Mouse (Mus musculus): ENCODE results near the gene Wwc2. TPM values are rescaled to one million over a fixed set of nuclear protein-coding genes. Genes with fewer than 3 reads are reported as not detected.

Gene Wwc2
- polyA plus RNA-seq, 1 experiment from 2014 or later, result 5.6 TPM

DNA sequence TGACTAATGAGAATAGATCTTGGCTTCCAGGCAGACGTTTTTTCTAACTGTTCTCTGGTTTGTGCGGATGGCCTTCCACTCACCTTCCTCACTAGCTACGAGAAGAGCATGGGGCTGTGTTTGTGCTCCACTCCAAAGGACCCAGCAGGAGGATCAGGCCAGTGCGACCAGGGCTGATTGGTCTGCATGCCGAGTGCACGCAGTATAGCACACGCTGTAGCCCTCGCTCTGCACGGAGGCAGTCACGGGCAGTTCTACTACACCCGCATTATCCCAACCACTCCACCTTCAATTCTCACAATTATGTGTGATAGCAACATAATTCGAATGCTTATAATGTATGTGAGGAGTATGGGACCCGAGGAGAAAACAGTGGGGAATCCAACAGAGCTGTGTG lies 99.9 kb downstream of the Wwc2 start:
- Histone ChIP-seq H3K4me3 (ENCODE audit: inconsistent target) (no peak overlapping the region), H3K36me3 (ENCODE audit: inconsistent target) (no peaks in the 10 kb centered on the region), H3K79me2 (ENCODE audit: inconsistent target) (no peaks in the 10 kb centered on the region), H3K27ac (no peak overlapping the region)
- 95% methylated on average over 11 of the region's 13 CpGs for WGBS (ENCODE audit: missing documents)

DNA sequence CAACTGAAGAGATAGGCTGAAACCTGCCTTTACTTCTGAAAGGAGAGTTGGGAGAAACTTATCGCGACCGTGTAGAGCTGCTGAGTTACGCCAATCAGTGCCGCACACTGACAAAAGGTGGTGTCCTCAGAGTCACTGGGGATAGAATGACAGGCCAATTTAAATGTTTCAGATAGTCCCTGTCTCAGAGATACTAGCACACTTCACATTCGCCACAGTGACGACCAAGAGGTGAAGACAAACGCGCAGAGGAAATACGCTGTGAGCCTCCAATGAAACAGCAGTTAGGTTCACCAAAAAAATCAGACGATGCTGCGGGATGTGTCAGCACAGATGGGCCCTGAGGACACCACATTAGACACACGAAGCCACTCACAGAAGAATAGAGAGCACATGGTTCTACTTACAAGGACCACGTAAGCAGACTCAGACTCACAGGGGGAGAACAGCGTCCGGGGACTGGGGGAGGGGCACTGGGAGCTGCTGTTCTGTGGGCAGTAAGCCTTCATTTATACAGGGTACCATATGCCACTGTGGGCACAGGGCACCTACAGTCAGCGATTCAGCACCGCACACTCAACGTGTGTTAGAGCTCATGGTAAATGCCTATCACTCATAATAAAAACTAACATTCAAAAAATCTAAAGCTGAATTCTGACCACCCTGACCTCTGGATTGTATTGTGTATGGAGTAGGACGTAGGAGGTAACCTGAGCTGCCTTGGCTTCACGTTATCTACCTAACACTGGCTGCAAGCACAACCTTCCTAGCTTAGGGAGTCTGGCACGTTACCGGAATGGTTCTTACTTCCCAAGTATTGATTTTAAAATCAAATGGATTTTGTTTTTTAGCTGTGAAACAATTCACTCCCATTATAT lies 100.5 kb downstream of the Wwc2 start:
- no peaks in the 10 kb centered on the region for H3K79me2 ChIP-seq (ENCODE audit: inconsistent target)
- WGBS (ENCODE audit: missing documents), result 96% methylated on average over 23 of the region's 23 CpGs
- no peak overlapping the region for H3K4me3 ChIP-seq (ENCODE audit: inconsistent target)

DNA sequence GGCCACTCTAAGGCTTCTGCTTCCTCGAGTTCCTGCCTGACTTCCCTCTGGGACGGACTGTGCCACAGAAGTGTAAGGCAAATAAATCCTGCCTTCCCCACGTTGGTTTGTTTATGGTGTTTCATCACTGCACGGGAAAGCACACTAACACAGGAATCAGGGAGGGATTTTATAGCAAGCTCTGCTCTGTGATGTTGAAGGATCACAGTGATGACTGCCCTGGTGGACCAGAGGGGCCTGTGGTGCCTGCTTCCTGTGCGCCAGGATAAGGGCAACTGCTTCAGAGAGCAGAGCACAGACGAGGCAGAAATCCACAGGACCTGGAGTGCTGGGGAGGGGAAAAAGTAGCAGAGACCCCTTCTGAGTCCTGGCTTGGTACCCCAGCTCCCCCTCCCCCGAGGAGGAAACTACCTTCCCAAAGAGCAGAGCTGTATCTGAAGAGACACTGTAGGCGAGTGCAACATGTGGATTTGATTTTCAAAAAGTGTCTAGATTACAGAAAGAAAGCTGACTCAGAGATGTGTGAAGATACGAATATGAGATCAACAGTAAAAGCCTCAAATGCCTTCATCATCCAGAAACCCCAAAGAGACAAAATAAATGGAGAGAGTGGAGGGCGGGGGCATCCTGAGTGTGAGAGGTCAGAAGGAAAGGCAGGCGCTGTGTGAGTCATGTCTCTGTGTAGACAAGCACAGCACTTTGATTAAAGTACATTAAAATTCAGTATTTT lies 101.7 kb downstream of the Wwc2 start:
- no peak overlapping the region for H3K27ac ChIP-seq
- WGBS (ENCODE audit: missing documents), result 89% methylated on average over 11 of the region's 11 CpGs
- no peaks in the 10 kb centered on the region for H3K79me2 ChIP-seq (ENCODE audit: inconsistent target)
- H3K36me3 ChIP-seq (ENCODE audit: inconsistent target), result no peaks in the 10 kb centered on the region
- H3K4me3 ChIP-seq (ENCODE audit: inconsistent target), result no peak overlapping the region

More for the DNA sequence above, 100.5 kb downstream of the Wwc2 start:
- Histone ChIP-seq H3K36me3 (ENCODE audit: inconsistent target) (no peaks in the 10 kb centered on the region), H3K27ac (no peak overlapping the region)

DNA sequence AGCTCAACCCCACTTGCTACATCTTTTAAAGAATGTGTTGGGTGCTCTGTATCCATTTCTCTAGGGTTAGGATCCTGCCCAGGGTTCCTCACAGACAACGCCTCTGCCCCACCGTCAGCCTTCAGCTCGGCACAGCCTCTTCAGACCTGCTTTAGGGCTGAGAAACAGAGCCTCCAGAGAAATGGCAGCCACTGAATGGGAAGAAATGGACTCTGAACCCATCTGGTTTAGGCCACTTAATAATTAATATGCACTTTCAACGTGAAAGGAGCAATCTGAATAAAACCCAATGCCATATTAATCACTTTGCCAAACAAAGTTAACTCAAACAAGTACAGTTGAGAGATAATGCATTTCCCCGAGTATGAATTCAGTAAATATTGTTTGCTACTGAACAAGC lies 106.4 kb downstream of the Wwc2 start:
- no peaks in the 10 kb centered on the region for H3K36me3 ChIP-seq (ENCODE audit: inconsistent target)
- 96% methylated on average over 5 of the region's 5 CpGs for WGBS (ENCODE audit: missing documents)
- no peaks in the 10 kb centered on the region for H3K79me2 ChIP-seq (ENCODE audit: inconsistent target)
- H3K4me3 ChIP-seq (ENCODE audit: inconsistent target), result no peak overlapping the region
- H3K27ac ChIP-seq, result no peak overlapping the region

DNA sequence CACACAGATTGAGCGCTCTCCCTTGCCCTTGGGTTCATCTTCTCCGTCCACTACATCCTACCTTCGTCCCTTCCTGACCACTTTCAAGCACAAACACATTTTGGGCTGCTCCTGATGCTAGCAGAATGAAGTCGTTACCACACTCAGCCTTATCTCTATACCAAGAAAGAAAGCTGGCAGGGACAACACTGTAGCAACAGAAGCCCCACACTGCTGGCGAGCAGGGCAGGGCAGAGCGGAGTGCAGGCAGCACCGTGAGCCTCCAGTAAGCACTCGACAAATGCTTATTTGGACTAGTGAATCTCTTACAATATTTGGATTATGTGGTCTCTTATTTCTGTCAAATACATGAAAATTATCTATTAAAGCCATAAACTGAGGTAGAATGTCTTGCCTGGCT lies 107.0 kb downstream of the Wwc2 start:
- WGBS (ENCODE audit: missing documents), result 96% methylated on average over 8 of the region's 8 CpGs
- Histone ChIP-seq H3K27ac (no peak overlapping the region), H3K4me3 (ENCODE audit: inconsistent target) (no peak overlapping the region), H3K79me2 (ENCODE audit: inconsistent target) (no peaks in the 10 kb centered on the region), H3K36me3 (ENCODE audit: inconsistent target) (no peaks in the 10 kb centered on the region)

DNA sequence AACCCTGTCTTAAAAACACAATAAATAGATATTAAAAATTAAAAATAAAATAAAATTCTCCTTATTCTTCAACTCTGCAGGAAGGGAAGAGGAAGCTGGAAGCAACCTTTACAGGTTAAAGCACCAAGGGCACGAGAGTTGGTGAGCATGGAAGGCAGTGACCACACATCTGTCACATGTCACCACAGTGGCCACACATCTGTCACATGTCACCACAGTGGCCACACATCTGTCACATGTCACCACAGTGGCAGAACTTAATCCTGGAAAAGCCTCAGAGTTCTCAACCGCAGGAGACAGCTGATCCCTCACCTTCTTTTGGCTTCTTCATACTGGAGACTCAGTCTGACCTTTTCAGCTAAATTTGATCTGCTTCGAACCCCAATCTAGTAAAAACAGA lies 112.2 kb downstream of the Wwc2 start:
- WGBS (ENCODE audit: missing documents), result 52% methylated on average over 3 of the region's 3 CpGs
- Histone ChIP-seq H3K36me3 (ENCODE audit: inconsistent target) (no peaks in the 10 kb centered on the region), H3K79me2 (ENCODE audit: inconsistent target) (no peaks in the 10 kb centered on the region), H3K27ac (no peak overlapping the region), H3K4me3 (ENCODE audit: inconsistent target) (no peak overlapping the region)

DNA sequence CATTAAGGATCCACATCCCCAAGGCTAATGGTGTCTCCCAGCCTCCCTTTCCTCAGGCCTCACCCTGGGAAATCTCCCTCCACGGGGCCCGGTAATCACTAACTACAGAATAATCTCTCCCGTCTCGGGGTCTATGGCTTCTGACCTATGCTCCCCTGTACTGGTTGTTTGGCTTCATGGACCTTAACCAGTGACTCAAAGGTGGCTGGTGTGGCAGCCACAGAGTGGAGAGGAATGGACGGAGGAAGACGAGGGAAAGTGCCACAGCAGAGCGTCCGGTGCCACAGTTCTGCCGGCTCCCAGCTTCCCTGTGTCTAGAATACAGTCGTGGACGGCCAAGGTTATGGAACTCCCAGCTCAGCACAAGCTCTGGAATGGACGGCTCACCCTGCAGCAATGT lies 114.9 kb downstream of the Wwc2 start:
- WGBS (ENCODE audit: missing documents), result 93% methylated on average over 12 of the region's 12 CpGs
- H3K36me3 ChIP-seq (ENCODE audit: inconsistent target), result no peaks in the 10 kb centered on the region
- H3K4me3 ChIP-seq (ENCODE audit: inconsistent target), result no peak overlapping the region

DNA sequence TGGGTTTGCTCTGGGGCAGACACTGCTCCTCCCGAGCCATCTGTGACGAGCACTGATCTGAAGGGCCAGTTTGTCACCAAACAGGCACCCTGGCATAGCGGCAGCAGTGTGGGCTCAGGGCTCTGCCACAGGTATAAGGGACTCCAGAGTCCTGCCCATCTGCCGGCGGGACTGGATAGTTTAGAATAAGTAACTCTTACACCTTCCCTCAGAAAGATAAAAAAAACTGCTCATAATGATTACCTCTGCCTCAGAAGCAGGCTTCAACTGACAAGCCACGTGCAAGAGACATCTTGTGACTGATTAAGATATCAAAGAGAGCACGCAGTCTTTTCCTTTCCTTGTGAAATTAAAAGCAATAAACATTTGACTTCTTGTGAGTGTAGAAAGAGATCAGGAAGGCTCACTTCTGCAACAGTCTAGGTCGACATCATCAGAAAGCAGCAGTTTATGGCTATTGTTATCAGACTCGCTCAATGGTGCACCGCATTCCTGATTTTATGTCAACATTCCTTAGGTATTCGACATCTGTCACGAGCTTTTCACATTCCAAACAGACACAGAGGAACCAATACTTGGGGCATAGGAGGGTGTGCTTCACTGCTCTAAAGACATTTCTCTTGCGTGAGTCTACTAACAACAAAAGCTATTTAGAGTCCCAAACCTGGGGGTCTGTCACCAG lies 116.1 kb downstream of the Wwc2 start:
- no peak overlapping the region for H3K4me3 ChIP-seq (ENCODE audit: inconsistent target)
- H3K36me3 ChIP-seq (ENCODE audit: inconsistent target), result no peaks in the 10 kb centered on the region
- H3K79me2 ChIP-seq (ENCODE audit: inconsistent target), result no peaks in the 10 kb centered on the region
- H3K27ac ChIP-seq, result no peak overlapping the region
- 92% methylated on average over 13 of the region's 13 CpGs for WGBS (ENCODE audit: missing documents)

More for the DNA sequence above, 114.9 kb downstream of the Wwc2 start:
- no peaks in the 10 kb centered on the region for H3K79me2 ChIP-seq (ENCODE audit: inconsistent target)
- no peak overlapping the region for H3K27ac ChIP-seq

DNA sequence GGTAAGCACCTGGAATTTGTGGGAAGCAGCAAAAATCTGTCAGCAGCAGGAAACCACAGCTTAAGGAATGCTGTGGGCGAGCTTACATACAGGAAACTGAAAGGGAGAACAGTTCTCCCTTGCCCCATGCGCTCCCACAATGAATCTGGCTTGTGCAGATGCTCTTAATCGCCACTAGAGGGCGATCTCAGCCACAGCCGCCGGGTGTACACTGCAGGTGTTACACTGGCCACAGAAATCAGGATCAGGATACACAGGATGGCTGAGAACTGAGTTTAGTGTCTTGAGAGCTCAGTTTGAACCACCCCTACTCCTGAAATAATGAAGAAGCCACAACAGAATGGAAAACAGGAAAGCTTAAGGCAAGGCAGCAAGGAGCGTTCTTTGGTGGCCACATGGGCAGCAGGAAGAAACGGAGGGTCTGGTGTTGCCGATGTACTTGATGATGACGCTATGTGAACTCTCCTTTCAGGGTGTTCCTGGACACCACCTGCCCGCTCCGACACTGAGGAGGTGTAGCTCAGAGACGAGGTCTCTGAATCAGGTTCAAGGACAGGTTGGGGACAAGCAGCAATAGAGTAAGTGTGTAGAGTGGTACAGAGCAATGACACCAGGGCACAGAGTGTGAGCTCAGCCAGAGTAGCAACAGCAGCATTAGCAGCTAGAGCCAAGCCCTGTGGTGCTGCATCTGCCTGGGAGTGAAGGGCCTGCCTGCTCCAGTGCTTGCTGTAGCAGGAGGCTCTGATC lies 118.2 kb downstream of the Wwc2 start:
- no peak overlapping the region for H3K4me3 ChIP-seq (ENCODE audit: inconsistent target)
- peaks cover 15% of the 10 kb centered on the region for H3K36me3 ChIP-seq (ENCODE audit: inconsistent target)
- 55% methylated on average over 13 of the region's 13 CpGs for WGBS (ENCODE audit: missing documents)
- H3K79me2 ChIP-seq (ENCODE audit: inconsistent target), result no peaks in the 10 kb centered on the region
- H3K27ac ChIP-seq, result no peak overlapping the region

DNA sequence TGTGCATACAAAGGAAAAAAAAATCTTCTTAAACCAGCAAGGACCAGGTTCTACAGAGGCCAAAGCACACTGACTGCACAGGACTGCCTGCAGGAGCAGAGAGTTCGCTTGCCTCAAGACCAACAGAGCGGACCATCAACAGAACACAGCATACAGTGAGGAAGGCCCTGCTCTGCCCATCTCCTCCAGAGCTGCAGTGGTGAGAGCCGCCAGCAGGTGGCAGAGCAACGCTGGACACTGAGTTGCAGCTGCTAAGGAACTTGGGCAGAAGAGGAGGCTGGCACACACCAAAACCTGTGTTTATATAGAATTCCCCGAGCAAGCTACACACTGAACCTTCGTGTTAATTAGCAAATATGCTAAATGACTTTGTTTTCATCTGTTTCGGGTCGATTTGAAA lies 123.7 kb downstream of the Wwc2 start:
- 32% methylated on average over 8 of the region's 8 CpGs for WGBS (ENCODE audit: missing documents)
- H3K36me3 ChIP-seq (ENCODE audit: inconsistent target), result peaks cover 42% of the 10 kb centered on the region
- no peak overlapping the region for H3K4me3 ChIP-seq (ENCODE audit: inconsistent target)
- H3K79me2 ChIP-seq (ENCODE audit: inconsistent target), result no peaks in the 10 kb centered on the region
- H3K27ac ChIP-seq, result no peak overlapping the region

DNA sequence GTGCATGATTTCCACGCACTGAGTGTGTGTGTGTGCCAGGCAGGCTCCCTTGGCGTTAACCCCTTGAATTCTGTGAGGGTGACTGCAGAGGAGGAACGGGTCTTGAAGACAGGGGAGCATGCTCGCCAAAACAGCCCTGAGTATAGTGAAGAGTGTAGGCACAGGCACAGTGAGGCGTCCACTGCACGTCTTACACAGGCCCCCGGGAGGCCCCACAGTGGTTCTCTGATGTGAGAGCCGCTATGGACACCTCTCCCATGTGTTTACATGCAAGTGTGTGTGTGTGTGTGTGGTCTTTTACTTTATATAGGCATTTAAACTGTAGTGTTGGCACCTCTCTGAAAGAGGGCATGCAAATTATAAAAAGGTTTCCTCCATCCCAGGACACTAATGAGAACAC lies 124.2 kb downstream of the Wwc2 start:
- no peak overlapping the region for H3K4me3 ChIP-seq (ENCODE audit: inconsistent target)
- H3K27ac ChIP-seq, result no peak overlapping the region
- no peaks in the 10 kb centered on the region for H3K79me2 ChIP-seq (ENCODE audit: inconsistent target)
- WGBS (ENCODE audit: missing documents), result 92% methylated on average over 8 of the region's 8 CpGs
- peaks cover 42% of the 10 kb centered on the region for H3K36me3 ChIP-seq (ENCODE audit: inconsistent target)

DNA sequence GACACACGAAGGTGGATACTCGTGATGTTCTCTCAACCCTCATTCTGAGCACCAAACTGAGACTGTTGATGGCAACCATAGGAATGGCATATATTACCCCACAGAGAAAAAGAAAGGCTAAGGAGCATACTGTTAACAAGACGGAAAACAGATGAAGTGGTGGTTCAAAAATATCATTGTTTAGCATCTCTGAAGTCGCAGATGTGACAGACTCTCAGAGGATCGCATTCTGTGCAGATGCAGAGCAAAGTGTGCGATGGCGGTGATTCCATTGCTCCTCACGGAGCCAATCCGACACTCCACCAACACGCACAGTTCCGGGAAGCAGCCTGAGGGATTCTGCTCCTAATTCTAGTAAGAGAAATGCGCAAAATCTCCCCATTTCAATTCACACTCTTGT lies 131.5 kb downstream of the Wwc2 start:
- WGBS (ENCODE audit: missing documents), result 95% methylated on average over 12 of the region's 12 CpGs
- Histone ChIP-seq H3K36me3 (ENCODE audit: inconsistent target) (peaks cover 19% of the 10 kb centered on the region; the same call in 1 of the 2 replicates), H3K4me3 (ENCODE audit: inconsistent target) (no peak overlapping the region), H3K27ac (no peak overlapping the region), H3K79me2 (ENCODE audit: inconsistent target) (no peaks in the 10 kb centered on the region)

DNA sequence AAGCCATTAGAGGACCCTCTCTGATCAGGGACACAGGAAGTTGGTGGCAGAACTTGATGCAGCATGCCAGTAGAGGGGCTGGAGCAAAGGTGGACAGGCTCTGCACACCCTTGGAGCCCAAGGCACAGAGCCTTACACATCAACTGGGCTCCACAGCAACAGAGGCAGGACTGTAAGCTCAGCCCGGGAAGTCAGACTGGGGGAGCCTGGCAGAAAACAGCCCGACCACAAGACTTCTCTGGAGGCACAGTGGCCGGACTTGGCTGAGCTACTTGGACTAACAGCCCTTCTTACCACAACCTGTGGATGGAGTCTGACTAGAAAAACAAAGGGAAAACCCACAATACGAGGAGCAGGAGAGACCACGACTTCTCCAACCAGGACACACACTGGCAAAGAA lies 137.4 kb downstream of the Wwc2 start:
- WGBS (ENCODE audit: missing documents), result 90% methylated on average over 5 of the region's 5 CpGs
- Histone ChIP-seq H3K4me3 (ENCODE audit: inconsistent target) (no peak overlapping the region), H3K79me2 (ENCODE audit: inconsistent target) (no peaks in the 10 kb centered on the region), H3K36me3 (ENCODE audit: inconsistent target) (peaks cover 15% of the 10 kb centered on the region), H3K27ac (no peak overlapping the region)

DNA sequence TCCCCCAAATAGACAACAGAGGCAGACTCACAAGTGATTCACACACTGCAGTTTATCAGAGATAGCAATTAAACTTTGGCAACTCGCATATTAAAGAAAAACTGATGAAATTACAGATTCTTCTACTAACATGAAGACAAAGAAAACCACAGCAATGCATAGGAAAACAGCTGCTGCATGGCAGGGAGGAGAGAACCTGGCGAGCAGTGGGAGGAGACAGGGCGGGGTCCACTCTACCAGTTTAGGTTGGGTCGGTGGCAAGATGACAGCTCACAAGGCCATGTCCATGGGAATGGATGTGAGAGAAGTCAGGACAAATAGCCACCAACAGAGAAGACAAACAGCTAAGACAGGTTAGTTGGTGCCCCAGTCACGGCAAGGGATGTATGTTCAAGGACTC lies 138.0 kb downstream of the Wwc2 start:
- Histone ChIP-seq H3K36me3 (ENCODE audit: inconsistent target) (peaks cover 21% of the 10 kb centered on the region), H3K79me2 (ENCODE audit: inconsistent target) (no peaks in the 10 kb centered on the region), H3K4me3 (ENCODE audit: inconsistent target) (no peak overlapping the region), H3K27ac (0 out of 2 replicates have a peak overlapping the region, but pooled peaks have one; percentile 27)
- WGBS (ENCODE audit: missing documents), result 90% methylated on average over 5 of the region's 5 CpGs
